Mouse (Mus musculus) hindbrain, embryonic 14.5 days (tissue): ENCODE measurements around the gene Mknk2. TPM values are rescaled to one million over a fixed set of nuclear protein-coding genes. Genes with fewer than 3 reads are reported as not detected.

ENCODE experiments used
- ATAC-seq: fragments of 200-750 bp; cut with Nextera tagmentation; 2 replicates; pipeline ENCODE4 v1.8.0; 2017; ENCODE audit warnings: moderate number of reproducible peaks, mild to moderate bottlenecking, moderate TSS enrichment, moderate library complexity; ENCODE audit not compliant: low FRiP score
- DNase-seq: peaks from one replicate; pipeline ENCODE4 v3.0.0-alpha.2; 2015; ENCODE audit warnings: low spot score
- H3K27ac ChIP-seq: fragments of 300-500 bp; sonication (generic); 2 replicates; pipeline ENCODE4 v1.5.1; 2014; ENCODE audit warnings: mild to moderate bottlenecking, moderate library complexity
- H3K27me3 ChIP-seq: fragments of 300-500 bp; sonication (generic); 2 replicates; pipeline ENCODE4 v1.6.1; 2014; ENCODE audit warnings: mild to moderate bottlenecking, low read length, mixed read lengths; ENCODE audit not compliant: control insufficient read depth, insufficient read depth
- H3K36me3 ChIP-seq: fragments of 300-500 bp; sonication (generic); replicated peaks from 2 replicates; pipeline ENCODE4 v1.6.1; 2014; ENCODE audit not compliant: control insufficient read depth, insufficient read depth
- H3K4me1 ChIP-seq: fragments of 300-500 bp; sonication (generic); replicated peaks from 2 replicates; pipeline ENCODE4 v1.6.1; 2014; ENCODE audit warnings: antibody characterized with exemption, low read length, mixed read lengths; ENCODE audit not compliant: control insufficient read depth, insufficient read depth
- H3K4me2 ChIP-seq: fragments of 300-500 bp; sonication (generic); replicated peaks from 2 replicates; pipeline ENCODE4 v1.6.1; 2014; ENCODE audit warnings: mild to moderate bottlenecking, moderate library complexity
- H3K4me3 ChIP-seq: fragments of 300-500 bp; sonication (generic); replicated peaks from 2 replicates; pipeline ENCODE4 v1.5.1; 2014; ENCODE audit warnings: mild to moderate bottlenecking, low read length
- H3K9ac ChIP-seq: fragments of 300-500 bp; sonication (generic); 2 replicates; pipeline ENCODE4 v1.6.1; 2014
- H3K9me3 ChIP-seq: fragments of 300-500 bp; sonication (generic); 2 replicates; pipeline ENCODE4 v1.6.1; 2016; ENCODE audit warnings: low read length; ENCODE audit not compliant: control insufficient read depth
- WGBS: fragments of 180-500 bp; shearing (Covaris S2); extraction: QIAGEN DNeasy Blood & Tissue Kit; methylation state at CpG from one replicate; pipeline ENCODE4 v1.1.7; 2014; 5-methylcytosine and 5-hydroxymethylcytosine counted together
- polyA plus RNA-seq: library from polyadenylated mRNA; unstranded; fragments of >200 nt; fragmentation: Nextera tagmentation; extraction: Ambion mirVana; gene quantifications from 2 replicates; pipeline ENCODE4 v1.2.1, GENCODE M21; 2014

Mknk2 gene
- polyA plus RNA-seq, 1 experiment from 2014 or later: 53.8 TPM

GRCm38 (mm10) chr10:80700732-80701131, 22.8 kb upstream of the Mknk2 start:
- H3K4me2 ChIP-seq: peak overlapping the region; percentile 60
- ATAC-seq (no peak), DNase-seq (no peak)
- H3K27ac ChIP-seq: no peak overlapping the region
- peaks cover 31% of the 10 kb centered on the region for H3K4me1 ChIP-seq
- peak overlapping the region; percentile 72 for H3K9ac ChIP-seq
- no peaks in the 10 kb centered on the region for H3K9me3 ChIP-seq
- WGBS: 50% methylated on average over 4 of the region's 4 CpGs
- H3K36me3 ChIP-seq: peaks cover 18% of the 10 kb centered on the region
- H3K4me3 ChIP-seq: peak overlapping the region; percentile 66
- H3K27me3 ChIP-seq: no peaks in the 10 kb centered on the region

- Histone ChIP-seq H3K27ac (no peak overlapping the region), H3K36me3 (peaks cover 13% of the 10 kb centered on the region; the same call in 1 of the 2 replicates), H3K27me3 (no peaks in the 10 kb centered on the region), H3K4me1 (peaks cover 31% of the 10 kb centered on the region), H3K9me3 (no peaks in the 10 kb centered on the region), H3K4me3 (peak overlapping the region; percentile 4; the same call in 1 of the 2 replicates), H3K4me2 (peak overlapping the region; percentile 60), H3K9ac (peak overlapping the region; percentile 16)
- ATAC-seq: no peak
- 84% methylated on average over 7 of the region's 7 CpGs for WGBS
- no peak for DNase-seq
These were observed 22.2 kb upstream of the Mknk2 start for GRCm38 (mm10) chr10:80700038-80700504.

GRCm38 (mm10) chr10:80698605-80699004, 20.7 kb upstream of the Mknk2 start:
- ATAC-seq: no peak
- DNase-seq: no peak
- Histone ChIP-seq H3K9ac (no peak overlapping the region), H3K36me3 (peaks cover 24% of the 10 kb centered on the region; the same call in 1 of the 2 replicates), H3K4me2 (no peak overlapping the region), H3K27me3 (no peaks in the 10 kb centered on the region), H3K9me3 (no peaks in the 10 kb centered on the region), H3K4me1 (peaks cover 28% of the 10 kb centered on the region), H3K27ac (no peak overlapping the region), H3K4me3 (no peak overlapping the region)
- WGBS: 92% methylated on average over 9 of the region's 9 CpGs

- peak overlapping the region; percentile 5; the same call in 1 of the 2 replicates for H3K27ac ChIP-seq
- 80% methylated on average over 9 of the region's 9 CpGs for WGBS
- H3K36me3 ChIP-seq: peaks cover 24% of the 10 kb centered on the region; the same call in 1 of the 2 replicates
- DNase-seq (no peak), ATAC-seq (no peak)
- H3K9ac ChIP-seq: 0 out of 2 replicates have a peak overlapping the region, but pooled peaks have one; percentile 11
- no peaks in the 10 kb centered on the region for H3K9me3 ChIP-seq
- H3K4me3 ChIP-seq: no peak overlapping the region
- peaks cover 20% of the 10 kb centered on the region for H3K4me1 ChIP-seq
- H3K4me2 ChIP-seq: no peak overlapping the region
- H3K27me3 ChIP-seq: no peaks in the 10 kb centered on the region
These were observed 19.9 kb upstream of the Mknk2 start for GRCm38 (mm10) chr10:80697812-80698211.

GRCm38 (mm10) chr10:80697393-80697787, 19.5 kb upstream of the Mknk2 start:
- no peaks in the 10 kb centered on the region for H3K27me3 ChIP-seq
- no peaks in the 10 kb centered on the region for H3K9me3 ChIP-seq
- no peak overlapping the region for H3K27ac ChIP-seq
- ATAC-seq: no peak
- no peak overlapping the region for H3K4me3 ChIP-seq
- 93% methylated on average over 8 of the region's 8 CpGs for WGBS
- DNase-seq: no peak
- peaks cover 24% of the 10 kb centered on the region; the same call in 1 of the 2 replicates for H3K36me3 ChIP-seq
- H3K4me1 ChIP-seq: peaks cover 19% of the 10 kb centered on the region
- no peak overlapping the region for H3K4me2 ChIP-seq
- no peak overlapping the region for H3K9ac ChIP-seq

GRCm38 (mm10) chr10:80696502-80697392, 18.8 kb upstream of the Mknk2 start:
- ATAC-seq: no peak
- no peak overlapping the region for H3K27ac ChIP-seq
- WGBS: 80% methylated on average over 11 of the region's 12 CpGs

GRCm38 (mm10) chr10:80695801-80696501, 18.0 kb upstream of the Mknk2 start:
- H3K36me3 ChIP-seq: peaks cover 30% of the 10 kb centered on the region
- no peak for ATAC-seq
- no peak overlapping the region for H3K4me2 ChIP-seq
- H3K27ac ChIP-seq: no peak overlapping the region
- WGBS: 76% methylated on average over 10 of the region's 10 CpGs
- no peaks in the 10 kb centered on the region for H3K27me3 ChIP-seq
- H3K4me3 ChIP-seq: no peak overlapping the region
- H3K4me1 ChIP-seq: peaks cover 16% of the 10 kb centered on the region
- no peaks in the 10 kb centered on the region for H3K9me3 ChIP-seq
- no peak overlapping the region for H3K9ac ChIP-seq
- DNase-seq: no peak

More at GRCm38 (mm10) chr10:80696502-80697392, 18.8 kb upstream of the Mknk2 start:
- H3K4me2 ChIP-seq: no peak overlapping the region
- no peaks in the 10 kb centered on the region for H3K9me3 ChIP-seq
- H3K27me3 ChIP-seq: no peaks in the 10 kb centered on the region
- no peak overlapping the region for H3K4me3 ChIP-seq
- H3K4me1 ChIP-seq: peaks cover 19% of the 10 kb centered on the region
- no peak overlapping the region for H3K9ac ChIP-seq
- DNase-seq: no peak
- peaks cover 24% of the 10 kb centered on the region; the same call in 1 of the 2 replicates for H3K36me3 ChIP-seq

GRCm38 (mm10) chr10:80695186-80695585, 17.3 kb upstream of the Mknk2 start:
- Histone ChIP-seq H3K27ac (no peak overlapping the region), H3K27me3 (no peaks in the 10 kb centered on the region), H3K9me3 (no peaks in the 10 kb centered on the region), H3K4me1 (peaks cover 8% of the 10 kb centered on the region), H3K4me3 (no peak overlapping the region), H3K9ac (no peak overlapping the region), H3K36me3 (peaks cover 38% of the 10 kb centered on the region), H3K4me2 (no peak overlapping the region)
- no peak for ATAC-seq
- no peak for DNase-seq
- WGBS: 84% methylated on average over 2 of the region's 2 CpGs
